In genomic region chr2:29716691-29717090, GRCm38 (mm10) we compare ENCODE assay signal across 7 mouse cellular contexts. TPM values are rescaled to one million over a fixed set of nuclear protein-coding genes. Genes with fewer than 3 reads are reported as not detected.
DNase-seq lines count a peak whose midpoint lies in the region; ATAC-seq lines count a peak whose summit lies in the region.

No protein-coding gene starts in this region.

- no peak overlapping the region for H3K4me2 ChIP-seq in embryonic facial prominence, embryonic 11.5 days (ENCODE audit: low read depth, low read length)
- no peak overlapping the region for H3K4me2 ChIP-seq in hindbrain, embryonic 13.5 days
- H3K4me2 ChIP-seq in liver, embryonic 12.5 days: no peak overlapping the region

- no peaks in the 10 kb centered on the region for H3K4me1 ChIP-seq in embryonic facial prominence, embryonic 11.5 days (ENCODE audit: control insufficient read depth, insufficient read depth, low read length)
- H3K4me1 ChIP-seq in hindbrain, embryonic 13.5 days (replicated peaks): peaks cover 11% of the 10 kb centered on the region
- 0 out of 2 replicates have a peak, but pooled peaks cover 3% of the 10 kb centered on the region for H3K4me1 ChIP-seq in liver, embryonic 12.5 days

- no peak overlapping the region for H3K9ac ChIP-seq in embryonic facial prominence, embryonic 11.5 days (replicated peaks; ENCODE audit: low read length)
- no peak overlapping the region for H3K9ac ChIP-seq in hindbrain, embryonic 13.5 days
- H3K9ac ChIP-seq in liver, embryonic 12.5 days: no peak overlapping the region

- H3K27ac ChIP-seq in embryonic facial prominence, embryonic 11.5 days (replicated peaks; ENCODE audit: low read depth, low read length): no peak overlapping the region
- H3K27ac ChIP-seq in hindbrain, embryonic 13.5 days: peak overlapping the region; percentile 26; the same call in 1 of the 2 replicates
- peak overlapping the region; percentile 48 for H3K27ac ChIP-seq in liver, embryonic 12.5 days

- no peaks in the 10 kb centered on the region for H3K27me3 ChIP-seq in embryonic facial prominence, embryonic 11.5 days (ENCODE audit: control insufficient read depth, insufficient read depth, low read length)
- no peaks in the 10 kb centered on the region for H3K27me3 ChIP-seq in hindbrain, embryonic 13.5 days
- H3K27me3 ChIP-seq in liver, embryonic 12.5 days (replicated peaks): no peaks in the 10 kb centered on the region

- H3K9me3 ChIP-seq in embryonic facial prominence, embryonic 11.5 days (replicated peaks; ENCODE audit: control insufficient read depth, low read length): no peaks in the 10 kb centered on the region
- no peaks in the 10 kb centered on the region for H3K9me3 ChIP-seq in hindbrain, embryonic 13.5 days
- H3K9me3 ChIP-seq in liver, embryonic 12.5 days (replicated peaks): no peaks in the 10 kb centered on the region

- H3K4me3 ChIP-seq in embryonic facial prominence, embryonic 11.5 days (ENCODE audit: low read depth, low read length): no peak overlapping the region
- no peak overlapping the region for H3K4me3 ChIP-seq in hindbrain, embryonic 13.5 days
- no peak overlapping the region for H3K4me3 ChIP-seq in liver, embryonic 12.5 days

- 19% methylated on average over 6 of the region's 6 CpGs for whole genome bisulfite sequencing in embryonic facial prominence, embryonic 11.5 days
- 20% methylated on average over 6 of the region's 6 CpGs for WGBS in hindbrain, embryonic 13.5 days
- 59% methylated on average over 6 of the region's 6 CpGs for WGBS in liver, embryonic 12.5 days (ENCODE audit: insufficient replicate concordance)

- DNase-seq in NIH3T3 (ENCODE audit: low read depth): peak; percentile 84
- DNase-seq in embryonic facial prominence, embryonic 11.5 days (ENCODE audit: low spot score): peak; percentile 72
- peak; percentile 8 for DNase-seq in retina, embryonic 14.5 days (ENCODE audit: low spot score)
- DNase-seq in cerebellum, adult 11 months: no peak
- DNase-seq in thymus, postnatal 25 days: no peak

- peak; percentile 85 for ATAC-seq in embryonic facial prominence, embryonic 11.5 days (replicated peaks; ENCODE audit: insufficient number of reproducible peaks, low FRiP score, low TSS enrichment, low read depth)
- 0 out of 2 replicates have a peak, but pooled peaks have one; percentile 49 for ATAC-seq in hindbrain, embryonic 13.5 days (ENCODE audit: low FRiP score)
- no peak for ATAC-seq in liver, embryonic 12.5 days

- no peaks in the 10 kb centered on the region; the same call in 1 of the 2 replicates for H3K36me3 ChIP-seq in embryonic facial prominence, embryonic 11.5 days (replicated peaks; ENCODE audit: control insufficient read depth, insufficient read depth, low read depth, low read length)
- peaks cover 78% of the 10 kb centered on the region for H3K36me3 ChIP-seq in hindbrain, embryonic 13.5 days
- peaks cover 91% of the 10 kb centered on the region for H3K36me3 ChIP-seq in liver, embryonic 12.5 days

RNA-seq across cellular contexts. Expression of gene Gm13420, which starts 34.8 kb away (rescaled TPM):
- polyA plus RNA-seq in embryonic facial prominence, embryonic 11.5 days (2014; fragmentation: Nextera tagmentation; extraction: Ambion mirVana): 0.25 TPM in 1 of 2 replicates, not detected in the other
- polyA plus RNA-seq in hindbrain, embryonic 13.5 days (2015; fragmentation: Nextera tagmentation; extraction: Ambion mirVana): not detected in 2 replicates
- polyA plus RNA-seq in liver, embryonic 12.5 days (2016; fragmentation: Nextera tagmentation; extraction: Ambion mirVana): 0.28 and 0.41 TPM in 2 replicates

RNA-seq across cellular contexts. Expression of gene Gm13547, which starts 42.4 kb away (rescaled TPM):
- not detected in 2 replicates for polyA plus RNA-seq in embryonic facial prominence, embryonic 11.5 days (2014; fragmentation: Nextera tagmentation; extraction: Ambion mirVana)
- polyA plus RNA-seq in hindbrain, embryonic 13.5 days (2015; fragmentation: Nextera tagmentation; extraction: Ambion mirVana): not detected in 2 replicates
- polyA plus RNA-seq in liver, embryonic 12.5 days (2016; fragmentation: Nextera tagmentation; extraction: Ambion mirVana): not detected in 2 replicates

Comparison
In these comparisons a context has a peak if more than half of its experiments do, and no peak if none do; other contexts are left out.
1. DNase-seq: peak in NIH3T3 (single experiment), embryonic facial prominence, embryonic 11.5 days (single experiment) and retina, embryonic 14.5 days (single experiment); none in cerebellum, adult 11 months (single experiment) and thymus, postnatal 25 days (single experiment).